Mouse (Mus musculus): Measurements from ENCODE around the gene Armc6. TPM values are rescaled to one million over a fixed set of nuclear protein-coding genes. Genes with fewer than 3 reads are reported as not detected.

Armc6 gene
- polyA plus RNA-seq, 1 experiment from 2014 or later = 35.0 TPM

GRCm38 (mm10) chr8:70179082-70179481, 55.2 kb downstream of the Armc6 start:
- WGBS = 94% methylated on average over 4 of the region's 4 CpGs
- no peaks in the 10 kb centered on the region for H3K9me3 ChIP-seq (ENCODE audit: control insufficient read depth, low read length)
- H3K36me3 ChIP-seq (ENCODE audit: control insufficient read depth, insufficient read depth, low read length) = peaks cover 20% of the 10 kb centered on the region
- no peak for ATAC-seq (replicated peaks; ENCODE audit: low FRiP score)
- no peaks in the 10 kb centered on the region for H3K27me3 ChIP-seq (replicated peaks; ENCODE audit: control insufficient read depth, insufficient read depth, low read length)
- H3K4me1 ChIP-seq (replicated peaks; ENCODE audit: control insufficient read depth, insufficient read depth, low read length) = peaks cover 19% of the 10 kb centered on the region
- H3K27ac ChIP-seq (ENCODE audit: low read depth, low read length) = no peak overlapping the region
- H3K4me3 ChIP-seq (ENCODE audit: low read depth, low read length) = no peak overlapping the region
- no peak overlapping the region for H3K9ac ChIP-seq (ENCODE audit: low read depth, low read length)
- no peak overlapping the region for H3K4me2 ChIP-seq
- DNase-seq (ENCODE audit: low spot score) = no peak

GRCm38 (mm10) chr8:70178231-70178630, 56.0 kb downstream of the Armc6 start:
- Histone ChIP-seq H3K27ac (ENCODE audit: low read depth, low read length) (no peak overlapping the region), H3K9me3 (ENCODE audit: control insufficient read depth, low read length) (no peaks in the 10 kb centered on the region), H3K27me3 (replicated peaks; ENCODE audit: control insufficient read depth, insufficient read depth, low read length) (no peaks in the 10 kb centered on the region), H3K4me2 (no peak overlapping the region), H3K36me3 (ENCODE audit: control insufficient read depth, insufficient read depth, low read length) (peaks cover 20% of the 10 kb centered on the region), H3K4me1 (replicated peaks; ENCODE audit: control insufficient read depth, insufficient read depth, low read length) (peaks cover 27% of the 10 kb centered on the region), H3K4me3 (ENCODE audit: low read depth, low read length) (no peak overlapping the region), H3K9ac (ENCODE audit: low read depth, low read length) (no peak overlapping the region)
- WGBS = 91% methylated on average over 2 of the region's 2 CpGs
- DNase-seq (ENCODE audit: low spot score) = no peak
- ATAC-seq (replicated peaks; ENCODE audit: low FRiP score) = no peak

GRCm38 (mm10) chr8:70174079-70174478, 60.2 kb downstream of the Armc6 start:
- H3K4me1 ChIP-seq (replicated peaks; ENCODE audit: control insufficient read depth, insufficient read depth, low read length) = peaks cover 27% of the 10 kb centered on the region
- H3K4me2 ChIP-seq = peak overlapping the region; percentile 75
- no peaks in the 10 kb centered on the region for H3K27me3 ChIP-seq (replicated peaks; ENCODE audit: control insufficient read depth, insufficient read depth, low read length)
- 83% methylated on average over 7 of the region's 7 CpGs for WGBS
- no peak overlapping the region for H3K9ac ChIP-seq (ENCODE audit: low read depth, low read length)
- no peaks in the 10 kb centered on the region for H3K9me3 ChIP-seq (ENCODE audit: control insufficient read depth, low read length)
- ATAC-seq (replicated peaks; ENCODE audit: low FRiP score) (no peak), DNase-seq (ENCODE audit: low spot score) (no peak)
- H3K27ac ChIP-seq (ENCODE audit: low read depth, low read length) = no peak overlapping the region; the same call in 1 of the 2 replicates
- 0 out of 2 replicates have a peak, but pooled peaks cover 3% of the 10 kb centered on the region for H3K36me3 ChIP-seq (ENCODE audit: control insufficient read depth, insufficient read depth, low read length)
- H3K4me3 ChIP-seq (ENCODE audit: low read depth, low read length) = no peak overlapping the region

- H3K27ac ChIP-seq (ENCODE audit: low read depth, low read length) = no peak overlapping the region
- no peaks in the 10 kb centered on the region for H3K27me3 ChIP-seq (replicated peaks; ENCODE audit: control insufficient read depth, insufficient read depth, low read length)
- peak overlapping the region; percentile 75 for H3K4me2 ChIP-seq
- peaks cover 27% of the 10 kb centered on the region for H3K4me1 ChIP-seq (replicated peaks; ENCODE audit: control insufficient read depth, insufficient read depth, low read length)
- H3K36me3 ChIP-seq (ENCODE audit: control insufficient read depth, insufficient read depth, low read length) = 0 out of 2 replicates have a peak, but pooled peaks cover 3% of the 10 kb centered on the region
- peak overlapping the region; percentile 18; the same call in 1 of the 2 replicates for H3K9ac ChIP-seq (ENCODE audit: low read depth, low read length)
- H3K9me3 ChIP-seq (ENCODE audit: control insufficient read depth, low read length) = no peaks in the 10 kb centered on the region
- ATAC-seq (replicated peaks; ENCODE audit: low FRiP score) (no peak; the same call in 1 of the 2 replicates), DNase-seq (ENCODE audit: low spot score) (no peak)
- no peak overlapping the region; the same call in 1 of the 2 replicates for H3K4me3 ChIP-seq (ENCODE audit: low read depth, low read length)
- 48% methylated on average over 5 of the region's 5 CpGs for WGBS
Observed at GRCm38 (mm10) chr8:70173320-70173719, 60.9 kb downstream of the Armc6 start.

- DNase-seq (ENCODE audit: low spot score) (peak; percentile 87), ATAC-seq (replicated peaks; ENCODE audit: low FRiP score) (peak; percentile 91)
- H3K36me3 ChIP-seq (ENCODE audit: control insufficient read depth, insufficient read depth, low read length) = no peaks in the 10 kb centered on the region
- H3K9ac ChIP-seq (ENCODE audit: low read depth, low read length) = peak within 1 kb of the TSS; percentile 84
- H3K27me3 ChIP-seq (replicated peaks; ENCODE audit: control insufficient read depth, insufficient read depth, low read length) = no peaks in the 10 kb centered on the region
- H3K4me3 ChIP-seq (ENCODE audit: low read depth, low read length) = peak within 1 kb of the TSS; percentile 79
- peaks cover 27% of the 10 kb centered on the region for H3K4me1 ChIP-seq (replicated peaks; ENCODE audit: control insufficient read depth, insufficient read depth, low read length)
- H3K4me2 ChIP-seq = peak within 1 kb of the TSS; percentile 75
- WGBS = 3% methylated on average over 27 of the region's 27 CpGs
- peak within 1 kb of the TSS; percentile 73 for H3K27ac ChIP-seq (ENCODE audit: low read depth, low read length)
- no peaks in the 10 kb centered on the region for H3K9me3 ChIP-seq (ENCODE audit: control insufficient read depth, low read length)
Observed at GRCm38 (mm10) chr8:70172043-70172681, 62.1 kb downstream of the Armc6 start, which contains the start of gene Tmem161a. Tmem161a (plus strand) TSS chr8:70172356.

- peak overlapping the region; percentile 75 for H3K4me2 ChIP-seq
- H3K4me1 ChIP-seq (replicated peaks; ENCODE audit: control insufficient read depth, insufficient read depth, low read length) = peaks cover 34% of the 10 kb centered on the region
- DNase-seq (ENCODE audit: low spot score) (no peak), ATAC-seq (replicated peaks; ENCODE audit: low FRiP score) (0 out of 2 replicates have a peak, but pooled peaks have one; percentile 33)
- H3K36me3 ChIP-seq (ENCODE audit: control insufficient read depth, insufficient read depth, low read length) = no peaks in the 10 kb centered on the region
- 71% methylated on average over 7 of the region's 7 CpGs for WGBS
- no peaks in the 10 kb centered on the region; the same call in 1 of the 2 replicates for H3K27me3 ChIP-seq (replicated peaks; ENCODE audit: control insufficient read depth, insufficient read depth, low read length)
- H3K4me3 ChIP-seq (ENCODE audit: low read depth, low read length) = no peak overlapping the region
- peak overlapping the region; percentile 84 for H3K9ac ChIP-seq (ENCODE audit: low read depth, low read length)
- peak overlapping the region; percentile 73; the same call in 1 of the 2 replicates for H3K27ac ChIP-seq (ENCODE audit: low read depth, low read length)
- no peaks in the 10 kb centered on the region for H3K9me3 ChIP-seq (ENCODE audit: control insufficient read depth, low read length)
Observed at GRCm38 (mm10) chr8:70171240-70171639, 63.0 kb downstream of the Armc6 start.

GRCm38 (mm10) chr8:70170748-70171147, 63.5 kb downstream of the Armc6 start:
- Histone ChIP-seq H3K27ac (ENCODE audit: low read depth, low read length) (no peak overlapping the region), H3K36me3 (ENCODE audit: control insufficient read depth, insufficient read depth, low read length) (no peaks in the 10 kb centered on the region), H3K4me2 (no peak overlapping the region), H3K9me3 (ENCODE audit: control insufficient read depth, low read length) (no peaks in the 10 kb centered on the region), H3K27me3 (replicated peaks; ENCODE audit: control insufficient read depth, insufficient read depth, low read length) (peaks cover 3% of the 10 kb centered on the region), H3K9ac (ENCODE audit: low read depth, low read length) (no peak overlapping the region), H3K4me1 (replicated peaks; ENCODE audit: control insufficient read depth, insufficient read depth, low read length) (peaks cover 37% of the 10 kb centered on the region), H3K4me3 (ENCODE audit: low read depth, low read length) (no peak overlapping the region)
- no peak for DNase-seq (ENCODE audit: low spot score)
- 67% methylated on average over 3 of the region's 3 CpGs for WGBS
- ATAC-seq (replicated peaks; ENCODE audit: low FRiP score) = no peak

Measured in liver, embryonic 11.5 days (tissue).